Mouse (Mus musculus) left cerebral cortex, adult 2 months (tissue): Measurements from ENCODE around the gene Slc5a8. TPM values are rescaled to one million over a fixed set of nuclear protein-coding genes. Genes with fewer than 3 reads are reported as not detected.

Experiments used
- DNase-seq, 2 experiments: peaks; one replicate each; pipeline ENCODE4 v3.0.0; 2021 to 2022; ENCODE audit warnings: low spot score in 2 of 2, mixed read lengths in 1 of 2; ENCODE audit errors: extremely low spot score in 1 of 2
- H3K27ac ChIP-seq: fragments of 200-600 bp; 2 replicates; pipeline ENCODE4 v1.8.1; 2022
- H3K4me3 ChIP-seq: fragments of 200-600 bp; 2 replicates; pipeline ENCODE4 v1.8.1; 2022
- CTCF ChIP-seq: fragments of 200-600 bp; IDR thresholded peaks from 2 replicates; pipeline ENCODE4 v1.8.1; 2022; ENCODE audit warnings: antibody characterized with exemption, mild to moderate bottlenecking, moderate library complexity
- intact Hi-C: fragments of 180-260 bp; cut with DNase I; formaldehyde crosslinking; loops from one replicate; pipeline ENCODE4 v1.15.1; 2025
- long read RNA-seq, 2 experiments: library from polyadenylated mRNA; stranded (forward); transcript quantifications; one replicate each; pipeline ENCODE4 v2.0.0; 2021; ENCODE audit warnings: borderline mapping rate in 2 of 2
- total RNA-seq, 2 experiments: library from RNA; stranded (reverse); gene quantifications; 2 replicates each; pipeline ENCODE4 v1.2.3; 2021

The Slc5a8 gene
- under 1 TPM in 1 of 2 experiments, not detected in 1; 0.07 TPM for total RNA-seq
- long read RNA-seq, experiment 1 = 0 reads
- long read RNA-seq, experiment 2 = 0 reads

- intact Hi-C loops = no loop called here
- no peak for DNase-seq
- H3K27ac ChIP-seq = no peak within 1 kb of the TSS
- H3K4me3 ChIP-seq = peak within 1 kb of the TSS; percentile 29
- no peak for TF ChIP-seq CTCF
Measured at GRCm38 (mm10) chr10:88885632-88886090, at the start of gene Slc5a8. TSS of gene Slc5a8 (plus strand) at chr10:88885992.

GRCm38 (mm10) chr10:88848876-88849476 lies 36.8 kb upstream of the Slc5a8 start:
- intact Hi-C loops = no loop called here
- Histone ChIP-seq H3K27ac (no peak overlapping the region), H3K4me3 (no peak overlapping the region)
- TF ChIP-seq CTCF = no peak
- no peak for DNase-seq

GRCm38 (mm10) chr10:88849976-88850375 lies 35.8 kb upstream of the Slc5a8 start:
- intact Hi-C loops = no loop called here
- no peak for DNase-seq
- Histone ChIP-seq H3K4me3 (no peak overlapping the region), H3K27ac (no peak overlapping the region)
- no peak for TF ChIP-seq CTCF

GRCm38 (mm10) chr10:88853326-88853725 lies 32.5 kb upstream of the Slc5a8 start:
- H3K4me3 ChIP-seq = no peak overlapping the region

GRCm38 (mm10) chr10:88860911-88861310 lies 24.9 kb upstream of the Slc5a8 start:
- TF ChIP-seq CTCF = no peak
- no peak overlapping the region for H3K27ac ChIP-seq
- intact Hi-C loops = no loop called here
- no peak for DNase-seq
- no peak overlapping the region for H3K4me3 ChIP-seq

More at GRCm38 (mm10) chr10:88853326-88853725, 32.5 kb upstream of the Slc5a8 start:
- no peak overlapping the region for H3K27ac ChIP-seq
- intact Hi-C loops = no loop called here
- TF ChIP-seq CTCF = no peak
- no peak for DNase-seq

- TF ChIP-seq CTCF = no peak
- intact Hi-C loops = no loop called here
- H3K27ac ChIP-seq = no peak overlapping the region
- DNase-seq = no peak
- H3K4me3 ChIP-seq = no peak overlapping the region
Measured at GRCm38 (mm10) chr10:88861416-88861815, 24.4 kb upstream of the Slc5a8 start.

GRCm38 (mm10) chr10:88862293-88862692 lies 23.5 kb upstream of the Slc5a8 start:
- no peak overlapping the region for H3K27ac ChIP-seq
- no peak overlapping the region for H3K4me3 ChIP-seq
- no peak for DNase-seq
- TF ChIP-seq CTCF = no peak
- intact Hi-C loops = no loop called here

- peak; percentile 39 for TF ChIP-seq CTCF
- intact Hi-C loops = no loop called here
- no peak for DNase-seq
- no peak overlapping the region for H3K27ac ChIP-seq
- no peak overlapping the region for H3K4me3 ChIP-seq
Measured at GRCm38 (mm10) chr10:88866017-88866416, 19.8 kb upstream of the Slc5a8 start.

- no peak for TF ChIP-seq CTCF
- Histone ChIP-seq H3K4me3 (no peak overlapping the region), H3K27ac (no peak overlapping the region)
- intact Hi-C loops = no loop called here
- no peak for DNase-seq
Measured at GRCm38 (mm10) chr10:88874870-88875269, 10.9 kb upstream of the Slc5a8 start.

GRCm38 (mm10) chr10:88877421-88877820 lies 8.4 kb upstream of the Slc5a8 start:
- Histone ChIP-seq H3K4me3 (no peak overlapping the region), H3K27ac (no peak overlapping the region)
- no peak for TF ChIP-seq CTCF
- intact Hi-C loops = no loop called here
- peak in 1 of 2 experiments; percentile 14 for DNase-seq

GRCm38 (mm10) chr10:88883721-88884120 lies 2.1 kb upstream of the Slc5a8 start:
- no peak overlapping the region for H3K27ac ChIP-seq
- TF ChIP-seq CTCF = no peak
- DNase-seq = no peak
- H3K4me3 ChIP-seq = no peak overlapping the region
- intact Hi-C loops = no loop called here

- intact Hi-C loops = no loop called here
- no peak overlapping the region for H3K4me3 ChIP-seq
- no peak overlapping the region for H3K27ac ChIP-seq
- peak; percentile 9 for TF ChIP-seq CTCF
- no peak for DNase-seq
Measured at GRCm38 (mm10) chr10:88884836-88885235, 956 bp upstream of the Slc5a8 start.

GRCm38 (mm10) chr10:88886114-88886513 lies 322 bp downstream of the Slc5a8 start:
- intact Hi-C loops = no loop called here
- Histone ChIP-seq H3K4me3 (peak overlapping the region; percentile 29), H3K27ac (no peak overlapping the region)
- TF ChIP-seq CTCF = no peak
- DNase-seq = no peak
